Mouse (Mus musculus) myocyte (in vitro differentiated cells): Measurements from ENCODE around the gene Olfr1423. TPM values are rescaled to one million over a fixed set of nuclear protein-coding genes. Genes with fewer than 3 reads are reported as not detected.

Experiments
- H3K27me3 ChIP-seq: one replicate; pipeline ENCODE4 v1.6.1; 2011; ENCODE audit not compliant: control insufficient read depth, insufficient read depth, insufficient read length
- H3K36me3 ChIP-seq: one replicate; pipeline ENCODE4 v1.6.1; 2011; ENCODE audit not compliant: control insufficient read depth, insufficient read depth
- H3K4me2 ChIP-seq: one replicate; pipeline ENCODE4 v1.6.1; 2011; ENCODE audit warnings: low read depth, control low read depth
- H3K4me3 ChIP-seq: one replicate; pipeline ENCODE4 v1.5.1; 2011; ENCODE audit warnings: mild to moderate bottlenecking, control low read depth, moderate library complexity
- H3K79me2 ChIP-seq: one replicate; pipeline ENCODE4 v1.6.1; 2011; ENCODE audit not compliant: control insufficient read depth, insufficient read depth
- H3ac ChIP-seq: one replicate; pipeline ENCODE4 v1.6.1; 2011; ENCODE audit not compliant: control insufficient read depth, insufficient read length
- CEBPB ChIP-seq: IDR thresholded peaks from 2 replicates; pipeline ENCODE4 v1.6.1; 2011; ENCODE audit warnings: mild to moderate bottlenecking, moderate library complexity; ENCODE audit not compliant: poor library complexity, insufficient read depth, severe bottlenecking
- E2F4 ChIP-seq: IDR thresholded peaks from one replicate; pipeline ENCODE4 v1.6.1; 2011; ENCODE audit warnings: mild to moderate bottlenecking, control low read depth, moderate library complexity; ENCODE audit not compliant: insufficient read depth
- MAX ChIP-seq: IDR thresholded peaks from one replicate; pipeline ENCODE4 v1.6.1; 2011; ENCODE audit warnings: low read depth, mild to moderate bottlenecking, control low read depth
- MYOD1 ChIP-seq, 3 experiments: IDR thresholded peaks; one replicate each; pipeline ENCODE4 v1.6.1; 2011; ENCODE audit warnings: control low read depth in 2 of 3, low read depth in 2 of 3, mild to moderate bottlenecking in 2 of 3, moderate library complexity in 1 of 3; ENCODE audit not compliant: insufficient read length in 2 of 3, control insufficient read depth in 1 of 3
- MYOG ChIP-seq, 3 experiments: IDR thresholded peaks; one replicate each; pipeline ENCODE4 v1.6.1; 2011; ENCODE audit warnings: control low read depth in 2 of 3, low read depth in 2 of 3, mild to moderate bottlenecking in 2 of 3; ENCODE audit not compliant: insufficient read length in 2 of 3, control insufficient read depth in 1 of 3, insufficient read depth in 1 of 3
- POLR2A ChIP-seq: IDR thresholded peaks from one replicate; pipeline ENCODE4 v1.6.1; 2011; ENCODE audit warnings: low read depth, mild to moderate bottlenecking, control low read depth, moderate library complexity; ENCODE audit not compliant: insufficient read length
- POLR2AphosphoS2 ChIP-seq: IDR thresholded peaks from one replicate; pipeline ENCODE4 v1.6.1; 2011; ENCODE audit warnings: low read depth, control low read depth; ENCODE audit not compliant: insufficient read length
- REST ChIP-seq: IDR thresholded peaks from one replicate; pipeline ENCODE4 v1.6.1; 2011; ENCODE audit warnings: mild to moderate bottlenecking, control low read depth, moderate library complexity; ENCODE audit not compliant: insufficient read depth, insufficient read length
- SRF ChIP-seq: IDR thresholded peaks from one replicate; pipeline ENCODE4 v1.6.1; 2011; ENCODE audit warnings: low read depth; ENCODE audit not compliant: control insufficient read depth, insufficient read length
- TCF12 ChIP-seq: IDR thresholded peaks from one replicate; pipeline ENCODE4 v1.6.1; 2011; ENCODE audit warnings: mild to moderate bottlenecking, control low read depth; ENCODE audit not compliant: poor library complexity, insufficient read depth, severe bottlenecking
- TCF3 ChIP-seq: IDR thresholded peaks from one replicate; pipeline ENCODE4 v1.6.1; 2011; ENCODE audit warnings: low read depth, control low read depth; ENCODE audit not compliant: insufficient read length
- USF1 ChIP-seq: IDR thresholded peaks from one replicate; pipeline ENCODE4 v1.6.1; 2011; ENCODE audit warnings: low read depth, mild to moderate bottlenecking, control low read depth, moderate library complexity
- polyA plus RNA-seq: library from polyadenylated mRNA; unstranded; fragments of >200 nt; fragmentation: generic; extraction: Trizol; gene quantifications from one replicate; pipeline ENCODE4 v1.2.1, GENCODE M21; 2012; ENCODE audit warnings: missing spikeins

Olfr1423 gene
- polyA plus RNA-seq, 1 experiment = not detected

GRCm38 (mm10) chr19:12012615-12013014 lies 28.5 kb downstream of the Olfr1423 start:
- Histone ChIP-seq H3K36me3 (no peaks in the 10 kb centered on the region), H3K79me2 (no peaks in the 10 kb centered on the region), H3K4me3 (peak overlapping the region; percentile 74), H3K4me2 (peak overlapping the region; percentile 79), H3ac (no peak overlapping the region), H3K27me3 (no peaks in the 10 kb centered on the region)
- no peak for TF ChIP-seq TCF3
- TF ChIP-seq MAX = no peak
- no peak for TF ChIP-seq USF1
- no peak for TF ChIP-seq CEBPB
- no peak for TF ChIP-seq SRF
- no peak for TF ChIP-seq MYOD1 (IDR thresholded peaks at IDR 0.05; ENCODE audit: control insufficient read depth in 1 of 3, insufficient read length in 2 of 3, low read depth in 2 of 3)
- TF ChIP-seq POLR2AphosphoS2 = no peak
- TF ChIP-seq E2F4 = no peak
- TF ChIP-seq POLR2A = no peak
- no peak for TF ChIP-seq REST

- Histone ChIP-seq H3K4me2 (peak overlapping the region; percentile 83), H3K27me3 (no peaks in the 10 kb centered on the region), H3K79me2 (no peaks in the 10 kb centered on the region), H3K36me3 (no peaks in the 10 kb centered on the region), H3K4me3 (peak overlapping the region; percentile 74), H3ac (no peak overlapping the region)
- no peak for TF ChIP-seq POLR2AphosphoS2
- TF ChIP-seq TCF3 = no peak
- TF ChIP-seq REST = no peak
- TF ChIP-seq MYOD1 (IDR thresholded peaks at IDR 0.05; ENCODE audit: control insufficient read depth in 1 of 3, insufficient read length in 2 of 3, low read depth in 2 of 3) = peak in 1 of 3 experiments; percentile 15
- no peak for TF ChIP-seq TCF12
- TF ChIP-seq SRF = peak; percentile 7
- no peak for TF ChIP-seq POLR2A
- peak; percentile 70 for TF ChIP-seq CEBPB
- TF ChIP-seq E2F4 = no peak
- no peak for TF ChIP-seq MAX
- TF ChIP-seq MYOG (IDR thresholded peaks at IDR 0.05; ENCODE audit: control insufficient read depth in 1 of 3, insufficient read depth in 1 of 3, insufficient read length in 2 of 3, low read depth in 2 of 3) = no peak
- TF ChIP-seq USF1 = peak; percentile 93
Measured at GRCm38 (mm10) chr19:12011560-12012556, 29.3 kb downstream of the Olfr1423 start.

- TF ChIP-seq MYOG (IDR thresholded peaks at IDR 0.05; ENCODE audit: control insufficient read depth in 1 of 3, insufficient read depth in 1 of 3, insufficient read length in 2 of 3, low read depth in 2 of 3) (no peak), MAX (no peak), SRF (no peak), TCF12 (no peak), E2F4 (no peak), CEBPB (no peak), POLR2AphosphoS2 (no peak), USF1 (no peak), MYOD1 (IDR thresholded peaks at IDR 0.05; ENCODE audit: control insufficient read depth in 1 of 3, insufficient read length in 2 of 3, low read depth in 2 of 3) (no peak), TCF3 (no peak), POLR2A (no peak), REST (no peak)
- peak overlapping the region; percentile 74 for H3K4me3 ChIP-seq
- peak overlapping the region; percentile 83 for H3K4me2 ChIP-seq
- H3K36me3 ChIP-seq = no peaks in the 10 kb centered on the region
- H3ac ChIP-seq = peak overlapping the region; percentile 34
- no peaks in the 10 kb centered on the region for H3K79me2 ChIP-seq
- H3K27me3 ChIP-seq = no peaks in the 10 kb centered on the region
Measured at GRCm38 (mm10) chr19:12010916-12011559, 30.1 kb downstream of the Olfr1423 start.

- Histone ChIP-seq H3K27me3 (no peaks in the 10 kb centered on the region), H3ac (peak overlapping the region; percentile 34), H3K4me2 (peak overlapping the region; percentile 83), H3K36me3 (no peaks in the 10 kb centered on the region), H3K79me2 (no peaks in the 10 kb centered on the region), H3K4me3 (peak overlapping the region; percentile 74)
- TF ChIP-seq TCF3 = no peak
- no peak for TF ChIP-seq CEBPB
- TF ChIP-seq POLR2AphosphoS2 = peak; percentile 94
- TF ChIP-seq MYOD1 (IDR thresholded peaks at IDR 0.05; ENCODE audit: control insufficient read depth in 1 of 3, insufficient read length in 2 of 3, low read depth in 2 of 3) = peak in 2 of 3 experiments; percentile 21 to 47
- TF ChIP-seq MYOG (IDR thresholded peaks at IDR 0.05; ENCODE audit: control insufficient read depth in 1 of 3, insufficient read depth in 1 of 3, insufficient read length in 2 of 3, low read depth in 2 of 3) = peak in 1 of 3 experiments; percentile 28
- TF ChIP-seq TCF12 = no peak
- no peak for TF ChIP-seq MAX
- TF ChIP-seq REST = no peak
- TF ChIP-seq POLR2A = peak; percentile 94
- no peak for TF ChIP-seq E2F4
- TF ChIP-seq SRF = no peak
- no peak for TF ChIP-seq USF1
Measured at GRCm38 (mm10) chr19:12010281-12010771, 30.8 kb downstream of the Olfr1423 start.
